Mouse (Mus musculus) CH12.LX (cell line): ENCODE data around the gene Pspn. TPM values are rescaled to one million over a fixed set of nuclear protein-coding genes. Genes with fewer than 3 reads are reported as not detected.

Source experiments
- DNase-seq: peaks from one replicate; pipeline ENCODE4 v3.0.0-alpha.2; 2013; ENCODE audit errors: extremely low read depth
- H3K27ac ChIP-seq: 2 replicates; pipeline ENCODE4 v1.5.1; 2012; ENCODE audit warnings: low read depth, mild to moderate bottlenecking, control low read depth, moderate library complexity; ENCODE audit not compliant: insufficient read depth
- H3K27me3 ChIP-seq: replicated peaks from 2 replicates; pipeline ENCODE3; 2012; ENCODE audit warnings: inconsistent platforms
- H3K36me3 ChIP-seq, 2 experiments: replicated peaks in 1 of 2; 2 replicates each; pipeline versions ENCODE3 to v1.6.1; 2012; ENCODE audit warnings: inconsistent platforms in 1 of 2, low read length in 1 of 2, mild to moderate bottlenecking in 1 of 2, mixed read lengths in 1 of 2, moderate library complexity in 1 of 2; ENCODE audit not compliant: control insufficient read depth in 1 of 2, insufficient read depth in 1 of 2
- H3K4me1 ChIP-seq, 2 experiments: 2 replicates each; pipeline ENCODE4 v1.6.1; 2012; ENCODE audit warnings: inconsistent platforms in 1 of 2, moderate library complexity in 1 of 2; ENCODE audit not compliant: insufficient read depth in 2 of 2, control insufficient read depth in 1 of 2
- H3K4me2 ChIP-seq: 2 replicates; pipeline ENCODE4 v1.6.1; 2012; ENCODE audit warnings: low read depth, mild to moderate bottlenecking, control low read depth; ENCODE audit not compliant: poor library complexity, insufficient read depth, severe bottlenecking
- H3K4me3 ChIP-seq, 3 experiments: fragments of 150-350 bp in 1 of 3; sonication (generic) in 1 of 3; replicated peaks in 1 of 3; 2 replicates each; pipeline versions ENCODE3 to v1.5.1; 2011 to 2012; ENCODE audit warnings: low read depth in 2 of 3, low read length in 2 of 3, mild to moderate bottlenecking in 2 of 3, moderate library complexity in 2 of 3, control low read depth in 1 of 3, improper control_type of control experiment in 1 of 3, inconsistent platforms in 1 of 3, mixed read lengths in 1 of 3; ENCODE audit not compliant: poor library complexity in 1 of 3
- H3K79me2 ChIP-seq: replicated peaks from 2 replicates; pipeline ENCODE4 v1.6.1; 2012; ENCODE audit warnings: mild to moderate bottlenecking, moderate library complexity; ENCODE audit not compliant: control insufficient read depth, poor library complexity, insufficient read depth, severe bottlenecking; ENCODE audit errors: extremely low read depth
- H3K9ac ChIP-seq: 2 replicates; pipeline ENCODE4 v1.6.1; 2012; ENCODE audit warnings: low read depth, mild to moderate bottlenecking, control low read depth, moderate library complexity; ENCODE audit not compliant: insufficient read depth
- H3K9me3 ChIP-seq: replicated peaks from 2 replicates; pipeline ENCODE3; 2012; ENCODE audit warnings: low read length, inconsistent platforms, mixed read lengths
- BHLHE40 ChIP-seq: IDR thresholded peaks from 2 replicates; pipeline ENCODE4 v1.6.1; 2011; ENCODE audit warnings: mild to moderate bottlenecking, low read depth, low read length, improper control_type of control experiment
- CTCF ChIP-seq, 2 experiments: IDR thresholded peaks in 1 of 2; conservative IDR thresholded peaks in 1 of 2; 2 replicates each; pipeline ENCODE4 v1.5.1; 2011 to 2012; ENCODE audit warnings: low read depth in 2 of 2, low read length in 2 of 2, improper control_type of control experiment in 1 of 2, inconsistent platforms in 1 of 2, mild to moderate bottlenecking in 1 of 2, moderate library complexity in 1 of 2
- JUND ChIP-seq: conservative IDR thresholded peaks from 2 replicates; pipeline ENCODE4 v1.6.1; 2011; ENCODE audit warnings: low read depth, low read length, improper control_type of control experiment
- MAX ChIP-seq: IDR thresholded peaks from 2 replicates; pipeline ENCODE4 v1.6.1; 2011; ENCODE audit warnings: low read length, improper control_type of control experiment
- MYC ChIP-seq: IDR thresholded peaks from 2 replicates; pipeline ENCODE4 v1.6.1; 2011; ENCODE audit warnings: low read depth, mild to moderate bottlenecking, improper control_type of control experiment, low read length
- RAD21 ChIP-seq: IDR thresholded peaks from 2 replicates; pipeline ENCODE4 v1.6.1; 2011; ENCODE audit warnings: low read depth, mild to moderate bottlenecking, low read length, improper control_type of control experiment, moderate library complexity
- RCOR1 ChIP-seq: conservative IDR thresholded peaks from 2 replicates; pipeline ENCODE4 v1.6.1; 2012; ENCODE audit warnings: low read depth, mild to moderate bottlenecking, inconsistent platforms, low read length, improper control_type of control experiment
- SMC3 ChIP-seq: IDR thresholded peaks from 2 replicates; pipeline ENCODE4 v1.6.1; 2011; ENCODE audit warnings: low read depth, low read length, improper control_type of control experiment
- ZNF384 ChIP-seq: IDR thresholded peaks from 2 replicates; pipeline ENCODE4 v1.6.1; 2012; ENCODE audit warnings: low read depth, low read length, improper control_type of control experiment, inconsistent platforms
- dilution Hi-C: fragments of 300-500 bp; cut with MboI; formaldehyde crosslinking; loops from 2 replicates; pipeline ENCODE4 v1.14.3; 2020; ENCODE audit warnings: low sequenced_read_pairs; ENCODE audit not compliant: extremely low pct_unique_long_range_greater_than_20kb, extremely low pct_ligation_motif_present
- in situ Hi-C: fragments of 300-500 bp; cut with MboI; formaldehyde crosslinking; loops from 3 replicates; pipeline ENCODE4 v1.14.3; 2019; ENCODE audit warnings: low sequenced_read_pairs, low pct_ligation_motif_present, low pct_unique_long_range_greater_than_20kb, mixed read lengths
- polyA plus RNA-seq: library from polyadenylated mRNA; unstranded; fragments of >175 nt; gene quantifications from 2 replicates; pipeline ENCODE4 v1.2.1, GENCODE M21; 2012; ENCODE audit warnings: low read depth; ENCODE audit not compliant: insufficient read length
- total RNA-seq, 2 experiments: library from RNA; depleted of rRNA; stranded (reverse); fragments of 300-350 nt in 1 of 2; fragments of >200 nt in 1 of 2; gene quantifications; 2 replicates each; pipeline ENCODE4 v1.2.3; 2012 to 2014

Gene Pspn
- total and polyA plus RNA-seq, 3 experiments, result 0.34 to 0.69 TPM; not detected in 1

DNA sequence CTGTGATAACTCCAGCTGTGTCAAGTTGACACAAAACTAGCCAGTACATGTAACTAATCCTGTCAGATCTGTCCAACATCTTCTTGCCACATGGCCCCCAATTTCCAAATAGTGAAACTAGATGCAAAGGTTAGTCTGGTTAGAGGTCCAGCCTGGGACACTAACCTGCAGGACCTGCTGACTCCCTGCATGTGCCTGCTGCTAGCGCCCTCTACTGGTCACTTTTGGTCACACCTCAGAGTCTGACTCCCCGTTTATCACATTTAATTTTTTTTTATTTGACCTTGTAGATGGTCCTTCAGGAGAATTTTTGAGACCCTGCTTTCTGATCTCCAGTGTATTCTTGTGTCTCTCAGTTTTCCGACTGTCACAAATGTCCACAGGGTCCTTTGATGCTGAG, 48.9 kb downstream of the Pspn start:
- no peak overlapping the region for H3K9ac ChIP-seq
- no peak overlapping the region for H3K4me2 ChIP-seq
- H3K27me3 ChIP-seq, result peaks cover 39% of the 10 kb centered on the region
- no peaks in the 10 kb centered on the region for H3K36me3 ChIP-seq
- no peaks in the 10 kb centered on the region for H3K79me2 ChIP-seq
- no peak overlapping the region for H3K27ac ChIP-seq
- H3K9me3 ChIP-seq, result no peaks in the 10 kb centered on the region
- dilution Hi-C loops (no loop called here), in situ Hi-C loops (loop anchor here (5.0 kb wide), 1 partner anchor 59 kb away; no protein-coding TSS in a partner anchor)
- H3K4me3 ChIP-seq, result no peak overlapping the region
- TF ChIP-seq CTCF (conservative IDR thresholded peaks at IDR 0.05 in 1 of 2, IDR thresholded peaks at IDR 0.05 in 1 of 2; ENCODE audit: low read depth in 2 of 2, low read length in 2 of 2) (peak; percentile 87 to 95), ZNF384 (peak; percentile 66; the same call in 1 of the 2 replicates), RCOR1 (no peak), BHLHE40 (peak; percentile 64), RAD21 (peak; percentile 77), MAX (peak; percentile 22; the same call in 1 of the 2 replicates), JUND (no peak), SMC3 (peak; percentile 79), MYC (peak; percentile 73; the same call in 1 of the 2 replicates)
- no peaks in the 10 kb centered on the region for H3K4me1 ChIP-seq
- DNase-seq, result peak; percentile 63

Other genes with a start within 250 kb of the Pspn start
Only the 20 nearest of the 24 such genes appear.
- gene Prr22, start 229.8 kb downstream of the Pspn start, total RNA-seq (2012; rRNA removed), result 0.71 and 0.93 TPM in 2 replicates
- gene Prr22, start 229.8 kb downstream of the Pspn start, total RNA-seq (2014; rRNA removed), result 0.15 and 0.18 TPM in 2 replicates
- 1.3 and 1.6 TPM in 2 replicates for gene Prr22, start 229.8 kb downstream of the Pspn start, polyA plus RNA-seq
- gene Rfx2, start 169.0 kb downstream of the Pspn start, total RNA-seq (2012; rRNA removed), result 0.46 and 1.1 TPM in 2 replicates
- gene Rfx2, start 169.0 kb downstream of the Pspn start, total RNA-seq (2014; rRNA removed), result 0.16 TPM in 1 of 2 replicates, not detected in the other
- 0.34 and 0.35 TPM in 2 replicates for gene Rfx2, start 169.0 kb downstream of the Pspn start, polyA plus RNA-seq
- not detected in 2 replicates for gene Acsbg2, start 125.6 kb downstream of the Pspn start, total RNA-seq (2012; rRNA removed)
- not detected in 2 replicates for gene Acsbg2, start 125.6 kb downstream of the Pspn start, total RNA-seq (2014; rRNA removed)
- gene Acsbg2, start 125.6 kb downstream of the Pspn start, polyA plus RNA-seq, result not detected in 2 replicates
- 0.08 TPM in 1 of 2 replicates, not detected in the other for gene 1700061G19Rik, start 124.5 kb downstream of the Pspn start, total RNA-seq (2012; rRNA removed)
- gene 1700061G19Rik, start 124.5 kb downstream of the Pspn start, total RNA-seq (2014; rRNA removed), result not detected in 2 replicates
- 0.29 and 0.35 TPM in 2 replicates for gene 1700061G19Rik, start 124.5 kb downstream of the Pspn start, polyA plus RNA-seq
- 20.3 and 24.4 TPM in 2 replicates for gene Mllt1, start 64.6 kb downstream of the Pspn start, total RNA-seq (2012; rRNA removed)
- gene Mllt1, start 64.6 kb downstream of the Pspn start, total RNA-seq (2014; rRNA removed), result 15.9 and 17.1 TPM in 2 replicates
- 39.7 and 40.4 TPM in 2 replicates for gene Mllt1, start 64.6 kb downstream of the Pspn start, polyA plus RNA-seq
- gene Acer1, start 17.9 kb downstream of the Pspn start, total RNA-seq (2012; rRNA removed), result not detected in 2 replicates
- gene Acer1, start 17.9 kb downstream of the Pspn start, total RNA-seq (2014; rRNA removed), result not detected in 2 replicates
- gene Acer1, start 17.9 kb downstream of the Pspn start, polyA plus RNA-seq, result not detected in 2 replicates
- gene Clpp, start 9.7 kb downstream of the Pspn start, total RNA-seq (2012; rRNA removed), result 166 and 169 TPM in 2 replicates
- 114 and 120 TPM in 2 replicates for gene Clpp, start 9.7 kb downstream of the Pspn start, total RNA-seq (2014; rRNA removed)
- 115 and 117 TPM in 2 replicates for gene Clpp, start 9.7 kb downstream of the Pspn start, polyA plus RNA-seq
- 40.0 and 51.8 TPM in 2 replicates for gene Alkbh7, start 2.7 kb downstream of the Pspn start, total RNA-seq (2012; rRNA removed)
- 32.6 and 35.4 TPM in 2 replicates for gene Alkbh7, start 2.7 kb downstream of the Pspn start, total RNA-seq (2014; rRNA removed)
- gene Alkbh7, start 2.7 kb downstream of the Pspn start, polyA plus RNA-seq, result 21.2 and 21.8 TPM in 2 replicates
- gene Gtf2f1, start 11.3 kb upstream of the Pspn start, total RNA-seq (2012; rRNA removed), result 80.4 and 97.6 TPM in 2 replicates
- 50.5 and 54.2 TPM in 2 replicates for gene Gtf2f1, start 11.3 kb upstream of the Pspn start, total RNA-seq (2014; rRNA removed)
- 109 and 148 TPM in 2 replicates for gene Gtf2f1, start 11.3 kb upstream of the Pspn start, polyA plus RNA-seq
- gene Gm17949, start 11.5 kb upstream of the Pspn start, total RNA-seq (2012; rRNA removed), result 0.13 TPM in 1 of 2 replicates, not detected in the other
- gene Gm17949, start 11.5 kb upstream of the Pspn start, total RNA-seq (2014; rRNA removed), result not detected in 2 replicates
- not detected in 2 replicates for gene Gm17949, start 11.5 kb upstream of the Pspn start, polyA plus RNA-seq
- 98.7 and 102 TPM in 2 replicates for gene Khsrp, start 31.5 kb upstream of the Pspn start, total RNA-seq (2012; rRNA removed)
- gene Khsrp, start 31.5 kb upstream of the Pspn start, total RNA-seq (2014; rRNA removed), result 23.5 and 25.1 TPM in 2 replicates
- 97.5 and 106 TPM in 2 replicates for gene Khsrp, start 31.5 kb upstream of the Pspn start, polyA plus RNA-seq
- gene Slc25a41, start 41.6 kb upstream of the Pspn start, total RNA-seq (2012; rRNA removed), result not detected in 2 replicates
- gene Slc25a41, start 41.6 kb upstream of the Pspn start, total RNA-seq (2014; rRNA removed), result not detected in 2 replicates
- not detected in 2 replicates for gene Slc25a41, start 41.6 kb upstream of the Pspn start, polyA plus RNA-seq
- gene Crb3, start 59.1 kb upstream of the Pspn start, total RNA-seq (2012; rRNA removed), result 0.13 and 0.25 TPM in 2 replicates
- gene Crb3, start 59.1 kb upstream of the Pspn start, total RNA-seq (2014; rRNA removed), result not detected in 2 replicates
- gene Crb3, start 59.1 kb upstream of the Pspn start, polyA plus RNA-seq, result not detected in 2 replicates
- 5.1 and 6.9 TPM in 2 replicates for gene Slc25a23, start 59.8 kb upstream of the Pspn start, total RNA-seq (2012; rRNA removed)
- 1.4 and 2.2 TPM in 2 replicates for gene Slc25a23, start 59.8 kb upstream of the Pspn start, total RNA-seq (2014; rRNA removed)
- 12.1 and 13.8 TPM in 2 replicates for gene Slc25a23, start 59.8 kb upstream of the Pspn start, polyA plus RNA-seq
- 7.2 and 9.7 TPM in 2 replicates for gene Dennd1c, start 78.5 kb upstream of the Pspn start, total RNA-seq (2012; rRNA removed)
- 6.8 and 7.1 TPM in 2 replicates for gene Dennd1c, start 78.5 kb upstream of the Pspn start, total RNA-seq (2014; rRNA removed)
- gene Dennd1c, start 78.5 kb upstream of the Pspn start, polyA plus RNA-seq, result 33.9 and 36.9 TPM in 2 replicates
- 0.42 and 0.89 TPM in 2 replicates for gene Tubb4a, start 87.8 kb upstream of the Pspn start, total RNA-seq (2012; rRNA removed)
- 0.09 TPM in 1 of 2 replicates, not detected in the other for gene Tubb4a, start 87.8 kb upstream of the Pspn start, total RNA-seq (2014; rRNA removed)
- 2.0 and 2.1 TPM in 2 replicates for gene Tubb4a, start 87.8 kb upstream of the Pspn start, polyA plus RNA-seq
- 252 and 321 TPM in 2 replicates for gene Tnfsf9, start 105.3 kb upstream of the Pspn start, total RNA-seq (2012; rRNA removed)
- 106 and 123 TPM in 2 replicates for gene Tnfsf9, start 105.3 kb upstream of the Pspn start, total RNA-seq (2014; rRNA removed)
- 129 and 137 TPM in 2 replicates for gene Tnfsf9, start 105.3 kb upstream of the Pspn start, polyA plus RNA-seq
- 483 and 965 TPM in 2 replicates for gene Cd70, start 149.8 kb upstream of the Pspn start, total RNA-seq (2012; rRNA removed)
- 261 and 321 TPM in 2 replicates for gene Cd70, start 149.8 kb upstream of the Pspn start, total RNA-seq (2014; rRNA removed)
- 121 and 137 TPM in 2 replicates for gene Cd70, start 149.8 kb upstream of the Pspn start, polyA plus RNA-seq
- 14.6 and 18.1 TPM in 2 replicates for gene Tnfsf14, start 194.2 kb upstream of the Pspn start, total RNA-seq (2012; rRNA removed)
- gene Tnfsf14, start 194.2 kb upstream of the Pspn start, total RNA-seq (2014; rRNA removed), result 13.6 and 15.4 TPM in 2 replicates
- gene Tnfsf14, start 194.2 kb upstream of the Pspn start, polyA plus RNA-seq, result 10.6 and 12.7 TPM in 2 replicates
- gene C3, start 228.1 kb upstream of the Pspn start, total RNA-seq (2012; rRNA removed), result 2.5 and 5.4 TPM in 2 replicates
- 1.4 and 3.9 TPM in 2 replicates for gene C3, start 228.1 kb upstream of the Pspn start, total RNA-seq (2014; rRNA removed)
- 1.2 and 1.5 TPM in 2 replicates for gene C3, start 228.1 kb upstream of the Pspn start, polyA plus RNA-seq